19 mouse cellular contexts compared by ENCODE assay signal in genomic region chr10:20975963-20976362, GRCm38 (mm10). TPM values are rescaled to one million over a fixed set of nuclear protein-coding genes. Genes with fewer than 3 reads are reported as not detected.
DNase-seq lines count a peak whose midpoint lies in the region; ATAC-seq and TF ChIP-seq lines count a peak whose summit lies in the region.
"Had no signal": no experiment of that assay in that cellular context is flagged by ENCODE, and none has a peak within 500 bp of the region (broad histone marks: within the 10 kb centered on the region; RNA-seq: fewer than 3 reads in every experiment).

No protein-coding gene starts in this region.

- no peaks in the 10 kb centered on the region for H3K4me1 ChIP-seq in forebrain, postnatal 0 days (ENCODE audit: insufficient read depth)
- H3K4me1 ChIP-seq in forebrain, embryonic 14.5 days (ENCODE audit: control insufficient read depth, insufficient read depth, low read length): no peaks in the 10 kb centered on the region
- no peaks in the 10 kb centered on the region for H3K4me1 ChIP-seq in forebrain, embryonic 13.5 days
- H3K4me1 ChIP-seq: limb, embryonic 12.5 days; stomach, embryonic 15.5 days had no signal

- H3K4me3 ChIP-seq in forebrain, postnatal 0 days (ENCODE audit: low read depth, low read length): no peak overlapping the region
- no peak overlapping the region for H3K4me3 ChIP-seq in forebrain, embryonic 14.5 days (ENCODE audit: low read depth, low read length)
- H3K4me3 ChIP-seq in left cerebral cortex, adult 2 months: no peak overlapping the region
- H3K4me3 ChIP-seq in forebrain, embryonic 13.5 days: no peak overlapping the region
- H3K4me3 ChIP-seq: limb, embryonic 12.5 days; stomach, embryonic 15.5 days had no signal

- 82% methylated on average over 3 of the region's 3 CpGs for WGBS in forebrain, postnatal 0 days
- 81% methylated on average over 3 of the region's 3 CpGs for WGBS in forebrain, embryonic 14.5 days
- WGBS in forebrain, embryonic 13.5 days: 81% methylated on average over 3 of the region's 3 CpGs

- DNase-seq in forebrain, postnatal 0 days: no peak
- no peak for DNase-seq in forebrain, embryonic 14.5 days (ENCODE audit: low spot score)
- DNase-seq in left cerebral cortex, adult 2 months (ENCODE audit: extremely low spot score in 1 of 2, low spot score in 2 of 2): no peak
- no peak for DNase-seq in left cerebral cortex, postnatal 14 days (ENCODE audit: low spot score in 2 of 2)
- DNase-seq in 416B (ENCODE audit: low read depth): peak; percentile 63
- peak; percentile 12 for DNase-seq in brain, embryonic 14.5 days (ENCODE audit: low read depth)
- DNase-seq in layer of hippocampus, adult 18-20 months (ENCODE audit: low spot score in 2 of 2): no peak
- DNase-seq: adrenal gland, postnatal 10 days; B cell, adult 2 months; cerebellum, adult 2 months; gastrocnemius, postnatal 36 days; heart, postnatal 36 days; spleen, adult 18-20 months had no signal

- no peak for ATAC-seq in forebrain, postnatal 0 days
- no peak for ATAC-seq in forebrain, embryonic 14.5 days
- ATAC-seq in forebrain, embryonic 13.5 days: no peak
- ATAC-seq: midbrain, embryonic 16.5 days had no signal

- no peak for TF ChIP-seq POLR2A in brain, embryonic 14.5 days (IDR thresholded peaks at IDR 0.05; ENCODE audit: borderline replicate concordance, extremely low read depth, insufficient read depth, insufficient read length, poor library complexity, severe bottlenecking)

- no peak overlapping the region for H3K9ac ChIP-seq in forebrain, postnatal 0 days
- H3K9ac ChIP-seq in forebrain, embryonic 14.5 days (ENCODE audit: low read length): no peak overlapping the region
- H3K9ac ChIP-seq in forebrain, embryonic 13.5 days: no peak overlapping the region
- H3K9ac ChIP-seq: limb, embryonic 12.5 days; stomach, embryonic 15.5 days had no signal

- TF ChIP-seq CTCF in forebrain, postnatal 0 days (IDR thresholded peaks at IDR 0.05; ENCODE audit: low read depth): peak; percentile 24; the same call in 1 of the 2 replicates
- peak; percentile 15; the same call in 1 of the 2 replicates for TF ChIP-seq CTCF in left cerebral cortex, adult 2 months (IDR thresholded peaks at IDR 0.05)
- TF ChIP-seq CTCF in brain, embryonic 14.5 days (IDR thresholded peaks at IDR 0.05; ENCODE audit: borderline replicate concordance, extremely low read depth, insufficient read depth, insufficient read length): no peak

- intact Hi-C loops in left cerebral cortex, adult 2 months (cut with DNase I): no loop called here
- intact Hi-C loops in left cerebral cortex, postnatal 14 days (cut with DNase I): no loop called here

- H3K4me2 ChIP-seq in forebrain, postnatal 0 days (ENCODE audit: low read depth): no peak overlapping the region
- H3K4me2 ChIP-seq in forebrain, embryonic 14.5 days (ENCODE audit: low read length): no peak overlapping the region
- no peak overlapping the region for H3K4me2 ChIP-seq in forebrain, embryonic 13.5 days
- H3K4me2 ChIP-seq: heart, embryonic 11.5 days; limb, embryonic 12.5 days; stomach, embryonic 15.5 days had no signal

- H3K9me3 ChIP-seq in forebrain, postnatal 0 days (ENCODE audit: low read length): no peaks in the 10 kb centered on the region
- H3K9me3 ChIP-seq in forebrain, embryonic 14.5 days (replicated peaks; ENCODE audit: control insufficient read depth, low read length): no peaks in the 10 kb centered on the region
- no peaks in the 10 kb centered on the region for H3K9me3 ChIP-seq in forebrain, embryonic 13.5 days (replicated peaks)
- H3K9me3 ChIP-seq: limb, embryonic 12.5 days; stomach, embryonic 15.5 days had no signal

- peaks cover 39% of the 10 kb centered on the region for H3K36me3 ChIP-seq in forebrain, postnatal 0 days (ENCODE audit: insufficient read depth)
- peaks cover 30% of the 10 kb centered on the region for H3K36me3 ChIP-seq in forebrain, embryonic 14.5 days (ENCODE audit: control insufficient read depth, insufficient read depth, low read length)
- peaks cover 36% of the 10 kb centered on the region for H3K36me3 ChIP-seq in forebrain, embryonic 13.5 days (ENCODE audit: poor library complexity, severe bottlenecking)
- H3K36me3 ChIP-seq: stomach, embryonic 15.5 days had no signal

- no peaks in the 10 kb centered on the region for H3K27me3 ChIP-seq in forebrain, postnatal 0 days (ENCODE audit: insufficient read depth, low read length)
- no peaks in the 10 kb centered on the region for H3K27me3 ChIP-seq in forebrain, embryonic 14.5 days (replicated peaks; ENCODE audit: control insufficient read depth, insufficient read depth, low read length)
- no peaks in the 10 kb centered on the region for H3K27me3 ChIP-seq in forebrain, embryonic 13.5 days
- H3K27me3 ChIP-seq: limb, embryonic 12.5 days; stomach, embryonic 15.5 days had no signal

- H3K27ac ChIP-seq in forebrain, postnatal 0 days (ENCODE audit: low read depth, low read length): no peak overlapping the region
- H3K27ac ChIP-seq in forebrain, embryonic 14.5 days (ENCODE audit: low read depth, low read length): no peak overlapping the region
- H3K27ac ChIP-seq in left cerebral cortex, adult 2 months: no peak overlapping the region
- H3K27ac ChIP-seq in forebrain, embryonic 13.5 days: no peak overlapping the region
- H3K27ac ChIP-seq: limb, embryonic 12.5 days; macrophage; stomach, embryonic 15.5 days had no signal

RNA-seq across cellular contexts. Expression of gene Ahi1, which starts 23.6 kb away (rescaled TPM):
- 234 and 301 TPM in 2 replicates for total RNA-seq in forebrain, postnatal 0 days (2014; rRNA removed)
- 72.0 and 98.7 TPM in 2 replicates for polyA plus RNA-seq in forebrain, postnatal 0 days (2015; fragmentation: Nextera tagmentation; extraction: Ambion mirVana)
- polyA plus RNA-seq in forebrain, embryonic 14.5 days (2014; fragmentation: Nextera tagmentation; extraction: Ambion mirVana): 56.9 and 67.0 TPM in 2 replicates
- 100 to 1,000 TPM; 181 to 211 TPM for total RNA-seq in left cerebral cortex, adult 2 months (2021)
- total RNA-seq in left cerebral cortex, postnatal 14 days (2021): 100 to 1,000 TPM; 164 to 190 TPM
- 136 and 152 TPM in 2 replicates for polyA plus RNA-seq in brain, embryonic 14.5 days (2012; rRNA removed)
- total RNA-seq in layer of hippocampus, adult 18-20 months (2021): 100 to 1,000 TPM; 236 to 240 TPM
- polyA plus RNA-seq in forebrain, embryonic 13.5 days (2015; fragmentation: Nextera tagmentation; extraction: Ambion mirVana): 38.0 and 41.5 TPM in 2 replicates

Comparison
In these comparisons a context has a peak if more than half of its experiments do, and no peak if none do; other contexts are left out.
1. DNase-seq: peak in 416B (single experiment) and brain, embryonic 14.5 days (single experiment); none in forebrain, postnatal 0 days (single experiment), forebrain, embryonic 14.5 days (single experiment), left cerebral cortex, adult 2 months (0 of 2), left cerebral cortex, postnatal 14 days (0 of 2) and layer of hippocampus, adult 18-20 months (0 of 2).